Mouse (Mus musculus): ENCODE measurements around the gene Galnt11. TPM values are rescaled to one million over a fixed set of nuclear protein-coding genes. Genes with fewer than 3 reads are reported as not detected.

Gene Galnt11
- polyA plus RNA-seq, 1 experiment from 2014 or later = 36.1 TPM

- peaks cover 55% of the 10 kb centered on the region for H3K36me3 ChIP-seq
- H3K27ac ChIP-seq = no peak overlapping the region
- H3K4me3 ChIP-seq = no peak overlapping the region
- H3K27me3 ChIP-seq (ENCODE audit: insufficient read depth, poor library complexity, severe bottlenecking) = no peaks in the 10 kb centered on the region
- no peaks in the 10 kb centered on the region for H3K4me1 ChIP-seq
- no peak for DNase-seq (ENCODE audit: low spot score)
- no peaks in the 10 kb centered on the region for H3K9me3 ChIP-seq
- WGBS = 96% methylated on average over 4 of the region's 4 CpGs
These were observed 46.7 kb downstream of the Galnt11 start for GRCm38 (mm10) chr5:25268258-25268888.

DNA sequence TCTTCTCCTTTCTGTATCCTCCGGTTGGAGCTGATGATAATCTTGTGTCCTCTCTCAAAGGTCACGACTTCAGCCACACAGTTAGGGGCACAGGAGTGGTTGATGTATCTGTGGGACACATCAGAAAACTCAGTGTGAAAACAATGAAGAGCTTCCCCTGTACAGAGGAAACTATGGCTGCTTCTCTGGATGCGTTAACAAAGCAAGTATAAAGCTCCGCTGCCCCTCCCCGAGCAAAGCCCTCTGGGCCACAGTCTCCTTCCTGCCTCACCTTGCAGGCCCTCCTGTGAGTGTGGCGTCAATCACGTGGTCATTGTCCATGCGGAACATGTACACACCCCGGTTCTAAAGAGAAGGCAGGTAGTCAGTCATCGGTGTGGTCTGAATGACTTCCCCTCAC lies 53.9 kb downstream of the Galnt11 start:
- Histone ChIP-seq H3K4me3 (no peak overlapping the region), H3K4me1 (no peaks in the 10 kb centered on the region), H3K27ac (no peak overlapping the region), H3K36me3 (peaks cover 62% of the 10 kb centered on the region), H3K9me3 (no peaks in the 10 kb centered on the region), H3K27me3 (ENCODE audit: insufficient read depth, poor library complexity, severe bottlenecking) (no peaks in the 10 kb centered on the region)
- DNase-seq (ENCODE audit: low spot score) = no peak
- 86% methylated on average over 10 of the region's 10 CpGs for WGBS

- no peaks in the 10 kb centered on the region for H3K9me3 ChIP-seq
- H3K27ac ChIP-seq = no peak overlapping the region
- no peaks in the 10 kb centered on the region for H3K27me3 ChIP-seq (ENCODE audit: insufficient read depth, poor library complexity, severe bottlenecking)
- 80% methylated on average over 6 of the region's 6 CpGs for WGBS
- H3K4me3 ChIP-seq = no peak overlapping the region
- DNase-seq (ENCODE audit: low spot score) = peak; percentile 17
- no peaks in the 10 kb centered on the region for H3K4me1 ChIP-seq
- peaks cover 64% of the 10 kb centered on the region for H3K36me3 ChIP-seq
These were observed 54.7 kb downstream of the Galnt11 start for GRCm38 (mm10) chr5:25276365-25276764.

- Histone ChIP-seq H3K4me3 (no peak overlapping the region), H3K36me3 (peaks cover 75% of the 10 kb centered on the region), H3K27ac (no peak overlapping the region), H3K4me1 (no peaks in the 10 kb centered on the region), H3K27me3 (ENCODE audit: insufficient read depth, poor library complexity, severe bottlenecking) (no peaks in the 10 kb centered on the region), H3K9me3 (no peaks in the 10 kb centered on the region)
- peak; percentile 56 for DNase-seq (ENCODE audit: low spot score)
- 95% methylated on average over 13 of the region's 13 CpGs for WGBS
These were observed 62.3 kb downstream of the Galnt11 start for GRCm38 (mm10) chr5:25283988-25284387.

GRCm38 (mm10) chr5:25296830-25297229 lies 75.1 kb downstream of the Galnt11 start:
- H3K36me3 ChIP-seq = peaks cover 40% of the 10 kb centered on the region

DNA sequence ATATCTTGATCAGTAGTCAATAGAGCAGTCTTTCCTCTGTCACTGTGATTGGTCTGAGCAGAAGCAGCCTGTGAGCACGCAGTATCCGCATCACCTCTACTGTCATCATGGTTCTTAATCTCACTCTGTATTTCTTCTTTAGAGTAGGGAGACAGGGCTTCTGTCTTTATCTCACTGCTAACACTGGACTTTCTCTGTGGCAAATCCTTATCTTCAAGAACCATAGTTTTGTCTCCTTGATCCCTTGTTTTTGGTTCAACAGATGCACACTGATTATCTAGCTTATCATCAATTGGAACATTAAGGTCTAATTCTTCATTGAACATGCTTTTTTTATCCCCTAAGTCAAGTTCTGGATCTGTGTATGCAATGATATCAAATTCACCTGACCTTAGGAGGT lies 88.5 kb downstream of the Galnt11 start:
- Histone ChIP-seq H3K9me3 (no peaks in the 10 kb centered on the region), H3K27me3 (ENCODE audit: insufficient read depth, poor library complexity, severe bottlenecking) (no peaks in the 10 kb centered on the region), H3K36me3 (peaks cover 52% of the 10 kb centered on the region), H3K4me3 (no peak overlapping the region), H3K4me1 (no peaks in the 10 kb centered on the region), H3K27ac (no peak overlapping the region)
- 93% methylated on average over 2 of the region's 2 CpGs for WGBS
- DNase-seq (ENCODE audit: low spot score) = no peak

More at GRCm38 (mm10) chr5:25296830-25297229, 75.1 kb downstream of the Galnt11 start:
- no peaks in the 10 kb centered on the region for H3K27me3 ChIP-seq (ENCODE audit: insufficient read depth, poor library complexity, severe bottlenecking)
- DNase-seq (ENCODE audit: low spot score) = no peak
- H3K9me3 ChIP-seq = no peaks in the 10 kb centered on the region
- 61% methylated on average over 3 of the region's 3 CpGs for WGBS
- no peak overlapping the region for H3K27ac ChIP-seq
- H3K4me1 ChIP-seq = 0 out of 2 replicates have a peak, but pooled peaks cover 4% of the 10 kb centered on the region
- no peak overlapping the region for H3K4me3 ChIP-seq

- Histone ChIP-seq H3K4me3 (no peak overlapping the region), H3K27ac (no peak overlapping the region), H3K4me1 (no peaks in the 10 kb centered on the region), H3K36me3 (peaks cover 67% of the 10 kb centered on the region), H3K27me3 (ENCODE audit: insufficient read depth, poor library complexity, severe bottlenecking) (no peaks in the 10 kb centered on the region), H3K9me3 (no peaks in the 10 kb centered on the region)
- no peak for DNase-seq (ENCODE audit: low spot score)
- WGBS = 87% methylated on average over 6 of the region's 6 CpGs
These were observed 92.2 kb downstream of the Galnt11 start for GRCm38 (mm10) chr5:25313881-25314280.

Other genes starting within 250 kb of the Galnt11 start
- 65.1 and 100 TPM in 2 replicates for gene Prkag2, start 121.3 kb upstream of the Galnt11 start, polyA plus RNA-seq (2016; fragmentation: Nextera tagmentation; extraction: Ambion mirVana)
- not detected in 2 replicates for gene Galntl5, start 40.4 kb upstream of the Galnt11 start, polyA plus RNA-seq (2016; fragmentation: Nextera tagmentation; extraction: Ambion mirVana)
- gene E130116L18Rik, start 1.2 kb downstream of the Galnt11 start, polyA plus RNA-seq (2016; fragmentation: Nextera tagmentation; extraction: Ambion mirVana) = not detected in 2 replicates